Mouse (Mus musculus) neural tube, embryonic 11.5 days (tissue): ENCODE results near the gene Naa10. TPM values are rescaled to one million over a fixed set of nuclear protein-coding genes. Genes with fewer than 3 reads are reported as not detected.
A peak's percentile ranks its signal among the peaks of the same experiment; 100 is the strongest.

Experiments used
- ATAC-seq: fragments of 200-750 bp; cut with Nextera tagmentation; 2 replicates; pipeline ENCODE4 v1.8.0; 2017; ENCODE audit warnings: moderate number of reproducible peaks, mild to moderate bottlenecking, moderate TSS enrichment, moderate library complexity; ENCODE audit not compliant: insufficient read depth, low FRiP score, low TSS enrichment
- DNase-seq: peaks from one replicate; pipeline ENCODE4 v3.0.0-alpha.2; 2015; ENCODE audit warnings: low spot score
- H3K27ac ChIP-seq: fragments of 300-500 bp; sonication (generic); 2 replicates; pipeline ENCODE4 v1.5.1; 2014; ENCODE audit warnings: low read depth, mild to moderate bottlenecking, low read length
- H3K27me3 ChIP-seq: fragments of 300-500 bp; sonication (generic); 2 replicates; pipeline ENCODE4 v1.6.1; 2014; ENCODE audit warnings: mild to moderate bottlenecking, low read length, mixed read lengths; ENCODE audit not compliant: control insufficient read depth, insufficient read depth
- H3K36me3 ChIP-seq: fragments of 300-500 bp; sonication (generic); 2 replicates; pipeline ENCODE4 v1.6.1; 2014; ENCODE audit warnings: mild to moderate bottlenecking, low read length, moderate library complexity, mixed read lengths; ENCODE audit not compliant: control insufficient read depth, insufficient read depth
- H3K4me1 ChIP-seq: fragments of 300-500 bp; sonication (generic); 2 replicates; pipeline ENCODE4 v1.6.1; 2014; ENCODE audit warnings: low read length, mixed read lengths; ENCODE audit not compliant: control insufficient read depth, insufficient read depth
- H3K4me2 ChIP-seq: fragments of 300-500 bp; sonication (generic); 2 replicates; pipeline ENCODE4 v1.6.1; 2014; ENCODE audit warnings: low read depth, mild to moderate bottlenecking, moderate library complexity
- H3K4me3 ChIP-seq: fragments of 300-500 bp; sonication (generic); 2 replicates; pipeline ENCODE4 v1.5.1; 2014; ENCODE audit warnings: low read depth, low read length
- H3K9ac ChIP-seq: fragments of 300-500 bp; sonication (generic); 2 replicates; pipeline ENCODE4 v1.6.1; 2014; ENCODE audit warnings: mild to moderate bottlenecking, low read length
- H3K9me3 ChIP-seq: fragments of 300-500 bp; sonication (generic); 2 replicates; pipeline ENCODE4 v1.6.1; 2016; ENCODE audit warnings: low read length; ENCODE audit not compliant: control insufficient read depth
- WGBS: fragments of 180-500 bp; shearing (Covaris S2); extraction: QIAGEN DNeasy Blood & Tissue Kit; methylation state at CpG from one replicate; pipeline ENCODE4 v1.1.7; 2014; 5-methylcytosine and 5-hydroxymethylcytosine counted together
- polyA plus RNA-seq: library from polyadenylated mRNA; unstranded; fragments of >200 nt; fragmentation: Nextera tagmentation; extraction: Ambion mirVana; gene quantifications from 2 replicates; pipeline ENCODE4 v1.2.1, GENCODE M21; 2014

Naa10 gene
- polyA plus RNA-seq, 1 experiment from 2014 or later: 144 TPM

GRCm38 (mm10) chrX:73877014-73877413, 44.7 kb downstream of the Naa10 start:
- ATAC-seq (no peak), DNase-seq (no peak)
- H3K9me3 ChIP-seq: no peaks in the 10 kb centered on the region
- no peak overlapping the region for H3K4me2 ChIP-seq
- no peaks in the 10 kb centered on the region for H3K27me3 ChIP-seq
- no peak overlapping the region for H3K9ac ChIP-seq
- H3K27ac ChIP-seq: no peak overlapping the region
- no peaks in the 10 kb centered on the region for H3K4me1 ChIP-seq
- 58% methylated on average over 1 of the region's 1 CpGs for WGBS
- no peak overlapping the region for H3K4me3 ChIP-seq
- H3K36me3 ChIP-seq: no peaks in the 10 kb centered on the region

- Histone ChIP-seq H3K27me3 (no peaks in the 10 kb centered on the region), H3K4me2 (no peak overlapping the region), H3K27ac (no peak overlapping the region), H3K36me3 (no peaks in the 10 kb centered on the region), H3K4me1 (no peaks in the 10 kb centered on the region), H3K9me3 (no peaks in the 10 kb centered on the region), H3K4me3 (no peak overlapping the region), H3K9ac (no peak overlapping the region)
- ATAC-seq (no peak), DNase-seq (no peak)
- WGBS: 72% methylated on average over 2 of the region's 2 CpGs
Measured at GRCm38 (mm10) chrX:73875881-73876280, 45.9 kb downstream of the Naa10 start.

GRCm38 (mm10) chrX:73871956-73872355, 49.8 kb downstream of the Naa10 start:
- no peak for DNase-seq
- Histone ChIP-seq H3K9ac (no peak overlapping the region), H3K4me3 (no peak overlapping the region), H3K36me3 (no peaks in the 10 kb centered on the region), H3K4me2 (no peak overlapping the region), H3K4me1 (no peaks in the 10 kb centered on the region), H3K9me3 (no peaks in the 10 kb centered on the region), H3K27ac (no peak overlapping the region), H3K27me3 (no peaks in the 10 kb centered on the region)
- 58% methylated on average over 1 of the region's 1 CpGs for WGBS
- no peak for ATAC-seq

- Histone ChIP-seq H3K4me3 (no peak overlapping the region), H3K27ac (no peak overlapping the region), H3K36me3 (no peaks in the 10 kb centered on the region), H3K27me3 (no peaks in the 10 kb centered on the region), H3K9ac (no peak overlapping the region), H3K9me3 (no peaks in the 10 kb centered on the region), H3K4me1 (no peaks in the 10 kb centered on the region), H3K4me2 (no peak overlapping the region)
- ATAC-seq (no peak), DNase-seq (no peak)
Measured at GRCm38 (mm10) chrX:73871474-73871873, 50.3 kb downstream of the Naa10 start.

GRCm38 (mm10) chrX:73869334-73869733, 52.4 kb downstream of the Naa10 start:
- Histone ChIP-seq H3K4me2 (no peak overlapping the region), H3K27ac (no peak overlapping the region), H3K27me3 (no peaks in the 10 kb centered on the region), H3K4me3 (no peak overlapping the region), H3K4me1 (no peaks in the 10 kb centered on the region), H3K36me3 (no peaks in the 10 kb centered on the region), H3K9ac (no peak overlapping the region), H3K9me3 (no peaks in the 10 kb centered on the region)
- peak; percentile 34 for DNase-seq
- no peak for ATAC-seq
- 19% methylated on average over 5 of the region's 5 CpGs for WGBS

GRCm38 (mm10) chrX:73867852-73868251, 53.9 kb downstream of the Naa10 start:
- Histone ChIP-seq H3K4me2 (no peak overlapping the region), H3K4me3 (no peak overlapping the region), H3K36me3 (no peaks in the 10 kb centered on the region), H3K9ac (no peak overlapping the region), H3K27me3 (no peaks in the 10 kb centered on the region), H3K4me1 (no peaks in the 10 kb centered on the region), H3K27ac (no peak overlapping the region), H3K9me3 (no peaks in the 10 kb centered on the region)
- WGBS: 62% methylated on average over 1 of the region's 1 CpGs
- DNase-seq (no peak), ATAC-seq (no peak)

- Histone ChIP-seq H3K4me2 (no peak overlapping the region), H3K36me3 (no peaks in the 10 kb centered on the region), H3K9me3 (no peaks in the 10 kb centered on the region), H3K9ac (no peak overlapping the region), H3K27me3 (no peaks in the 10 kb centered on the region), H3K4me3 (no peak overlapping the region), H3K27ac (no peak overlapping the region), H3K4me1 (no peaks in the 10 kb centered on the region)
- ATAC-seq (no peak), DNase-seq (no peak)
- 34% methylated on average over 3 of the region's 3 CpGs for WGBS
Measured at GRCm38 (mm10) chrX:73867256-73867655, 54.5 kb downstream of the Naa10 start.

Other genes with a start within 250 kb of the Naa10 start
- 6.8 and 6.9 TPM in 2 replicates for gene Slc6a8, start 248.8 kb downstream of the Naa10 start, polyA plus RNA-seq
- 140 and 141 TPM in 2 replicates for gene Bcap31, start 205.8 kb downstream of the Naa10 start, polyA plus RNA-seq
- gene Abcd1, start 205.3 kb downstream of the Naa10 start, polyA plus RNA-seq: 8.6 and 9.4 TPM in 2 replicates
- gene Plxnb3, start 164.9 kb downstream of the Naa10 start, polyA plus RNA-seq: 0.09 TPM in 1 of 2 replicates, not detected in the other
- 6.2 and 7.2 TPM in 2 replicates for gene Srpk3, start 147.5 kb downstream of the Naa10 start, polyA plus RNA-seq
- 197 and 198 TPM in 2 replicates for gene Idh3g, start 135.0 kb downstream of the Naa10 start, polyA plus RNA-seq
- 134 and 136 TPM in 2 replicates for gene Ssr4, start 134.9 kb downstream of the Naa10 start, polyA plus RNA-seq
- 1.1 and 1.7 TPM in 2 replicates for gene Pdzd4, start 97.0 kb downstream of the Naa10 start, polyA plus RNA-seq
- gene Avpr2, start 29.8 kb downstream of the Naa10 start, polyA plus RNA-seq: 0.14 TPM in 1 of 2 replicates, not detected in the other
- 42.1 and 55.1 TPM in 2 replicates for gene L1cam, start 25.8 kb downstream of the Naa10 start, polyA plus RNA-seq
- gene Arhgap4, start 74 bp downstream of the Naa10 start, polyA plus RNA-seq: 2.1 and 2.5 TPM in 2 replicates
- gene Renbp, start 8.9 kb upstream of the Naa10 start, polyA plus RNA-seq: 16.3 and 19.0 TPM in 2 replicates
- 80.0 and 89.3 TPM in 2 replicates for gene Hcfc1, start 44.4 kb upstream of the Naa10 start, polyA plus RNA-seq
- 33.4 and 42.2 TPM in 2 replicates for gene Irak1, start 102.0 kb upstream of the Naa10 start, polyA plus RNA-seq
- not detected in 2 replicates for gene Opn1mw, start 205.5 kb upstream of the Naa10 start, polyA plus RNA-seq
- gene Mecp2, start 213.4 kb upstream of the Naa10 start, polyA plus RNA-seq: 15.6 and 16.2 TPM in 2 replicates
- gene Tex28, start 245.9 kb upstream of the Naa10 start, polyA plus RNA-seq: not detected in 2 replicates